Comparison of ENCODE assay signal across 22 mouse cellular contexts in genomic region chr7:66630154-66630800, GRCm38 (mm10). TPM values are rescaled to one million over a fixed set of nuclear protein-coding genes. Genes with fewer than 3 reads are reported as not detected.
DNase-seq lines count a peak whose midpoint lies in the region; ATAC-seq and TF ChIP-seq lines count a peak whose summit lies in the region.
"Had no signal": no experiment of that assay in that cellular context is flagged by ENCODE, and none has a peak within 500 bp of the region (broad histone marks: within the 10 kb centered on the region; RNA-seq: fewer than 3 reads in every experiment).

No protein-coding gene starts in this region.

- no peak for ATAC-seq in forebrain, postnatal 0 days
- ATAC-seq in embryonic facial prominence, embryonic 12.5 days (ENCODE audit: insufficient number of reproducible peaks, insufficient read depth, low FRiP score, low TSS enrichment): peak; percentile 47; the same call in 1 of the 2 replicates
- ATAC-seq: intestine, postnatal 0 days had no signal

- H3K27me3 ChIP-seq in forebrain, embryonic 10.5 days (ENCODE audit: poor library complexity, severe bottlenecking): peaks cover 61% of the 10 kb centered on the region
- H3K27me3 ChIP-seq in forebrain, postnatal 0 days (ENCODE audit: insufficient read depth, low read length): no peaks in the 10 kb centered on the region
- H3K27me3 ChIP-seq in embryonic facial prominence, embryonic 12.5 days: no peaks in the 10 kb centered on the region
- H3K27me3 ChIP-seq: hindbrain, embryonic 12.5 days; liver, embryonic 15.5 days; lung, embryonic 15.5 days; neural tube, embryonic 15.5 days had no signal

- peak overlapping the region; percentile 26 for H3K4me3 ChIP-seq in forebrain, embryonic 10.5 days
- no peak overlapping the region for H3K4me3 ChIP-seq in forebrain, postnatal 0 days (ENCODE audit: low read depth, low read length)
- H3K4me3 ChIP-seq in embryonic facial prominence, embryonic 12.5 days: no peak overlapping the region
- H3K4me3 ChIP-seq: hindbrain, embryonic 12.5 days; limb, embryonic 10.5 days; liver, embryonic 15.5 days; lung, embryonic 15.5 days; neural tube, embryonic 15.5 days had no signal

- peaks cover 16% of the 10 kb centered on the region; the same call in 1 of the 2 replicates for H3K9me3 ChIP-seq in forebrain, embryonic 10.5 days
- H3K9me3 ChIP-seq in forebrain, postnatal 0 days (ENCODE audit: low read length): no peaks in the 10 kb centered on the region
- no peaks in the 10 kb centered on the region for H3K9me3 ChIP-seq in embryonic facial prominence, embryonic 12.5 days
- H3K9me3 ChIP-seq: limb, embryonic 10.5 days; liver, embryonic 15.5 days; lung, embryonic 15.5 days; neural tube, embryonic 15.5 days had no signal

- H3K4me1 ChIP-seq in forebrain, embryonic 10.5 days: peaks cover 27% of the 10 kb centered on the region
- no peaks in the 10 kb centered on the region for H3K4me1 ChIP-seq in forebrain, postnatal 0 days (ENCODE audit: insufficient read depth)
- H3K4me1 ChIP-seq in embryonic facial prominence, embryonic 12.5 days: no peaks in the 10 kb centered on the region
- H3K4me1 ChIP-seq: hindbrain, embryonic 12.5 days; liver, embryonic 15.5 days; lung, embryonic 15.5 days had no signal

- H3K27ac ChIP-seq in forebrain, embryonic 10.5 days: peak overlapping the region; percentile 64
- no peak overlapping the region for H3K27ac ChIP-seq in forebrain, postnatal 0 days (ENCODE audit: low read depth, low read length)
- H3K27ac ChIP-seq in embryonic facial prominence, embryonic 12.5 days: no peak overlapping the region
- H3K27ac ChIP-seq: hindbrain, embryonic 12.5 days; kidney, postnatal 0 days; limb, embryonic 10.5 days; liver, embryonic 15.5 days; lung, embryonic 15.5 days; neural tube, embryonic 15.5 days had no signal

- H3K9ac ChIP-seq in forebrain, postnatal 0 days: no peak overlapping the region
- no peak overlapping the region for H3K9ac ChIP-seq in embryonic facial prominence, embryonic 12.5 days
- H3K9ac ChIP-seq: hindbrain, embryonic 12.5 days; liver, embryonic 15.5 days; lung, embryonic 15.5 days; neural tube, embryonic 15.5 days had no signal

- DNase-seq in forebrain, embryonic 10.5 days (ENCODE audit: extremely low spot score, low spot score): peak; percentile 69
- DNase-seq in forebrain, postnatal 0 days: no peak
- DNase-seq in embryo, embryonic 10 days (ENCODE audit: low spot score): peak; percentile 22
- DNase-seq in retina, postnatal 1 day: peak; percentile 68
- DNase-seq in urinary bladder, postnatal 14 days (ENCODE audit: low spot score): no peak
- DNase-seq in kidney, adult 18-20 months: no peak
- DNase-seq: adrenal gland, postnatal 14 days; cerebellum, adult 9-10 months; gastrocnemius, postnatal 36 days; layer of hippocampus, adult 9-11 months; liver; lung, postnatal 4 days; right cerebral cortex, postnatal 25 days; thymus, postnatal 14 days had no signal

- no peak for TF ChIP-seq CTCF in forebrain, postnatal 0 days (IDR thresholded peaks at IDR 0.05; ENCODE audit: low read depth)

- no peak overlapping the region for H3K4me2 ChIP-seq in forebrain, postnatal 0 days (ENCODE audit: low read depth)
- no peak overlapping the region for H3K4me2 ChIP-seq in embryonic facial prominence, embryonic 12.5 days (replicated peaks)
- H3K4me2 ChIP-seq: hindbrain, embryonic 12.5 days; liver, embryonic 15.5 days; lung, embryonic 15.5 days; neural tube, embryonic 15.5 days had no signal

- no peaks in the 10 kb centered on the region for H3K36me3 ChIP-seq in forebrain, embryonic 10.5 days (replicated peaks)
- no peaks in the 10 kb centered on the region for H3K36me3 ChIP-seq in forebrain, postnatal 0 days (ENCODE audit: insufficient read depth)
- no peaks in the 10 kb centered on the region for H3K36me3 ChIP-seq in embryonic facial prominence, embryonic 12.5 days
- H3K36me3 ChIP-seq: hindbrain, embryonic 12.5 days; limb, embryonic 10.5 days; liver, embryonic 15.5 days; lung, embryonic 15.5 days; neural tube, embryonic 15.5 days had no signal

- 16% methylated on average over 15 of the region's 15 CpGs for WGBS in forebrain, embryonic 10.5 days
- 13% methylated on average over 15 of the region's 15 CpGs for WGBS in forebrain, postnatal 0 days
- WGBS in embryonic facial prominence, embryonic 12.5 days: 47% methylated on average over 15 of the region's 15 CpGs

RNA-seq across cellular contexts. Expression of gene Asb7, which starts 59.1 kb away (rescaled TPM):
- polyA plus RNA-seq in forebrain, embryonic 10.5 days (2016; fragmentation: Nextera tagmentation; extraction: Ambion mirVana): 14.6 and 15.6 TPM in 2 replicates
- total RNA-seq in forebrain, postnatal 0 days (2014; rRNA removed): 19.1 and 29.9 TPM in 2 replicates
- 10.2 and 12.3 TPM in 2 replicates for polyA plus RNA-seq in forebrain, postnatal 0 days (2015; fragmentation: Nextera tagmentation; extraction: Ambion mirVana)
- polyA plus RNA-seq in embryonic facial prominence, embryonic 12.5 days (2016; fragmentation: Nextera tagmentation; extraction: Ambion mirVana): 18.7 and 18.8 TPM in 2 replicates

RNA-seq across cellular contexts. Expression of gene Lins1, which starts 59.4 kb away (rescaled TPM):
- polyA plus RNA-seq in forebrain, embryonic 10.5 days (2016; fragmentation: Nextera tagmentation; extraction: Ambion mirVana): 22.9 and 24.6 TPM in 2 replicates
- total RNA-seq in forebrain, postnatal 0 days (2014; rRNA removed): 24.9 and 33.7 TPM in 2 replicates
- polyA plus RNA-seq in forebrain, postnatal 0 days (2015; fragmentation: Nextera tagmentation; extraction: Ambion mirVana): 20.1 and 21.9 TPM in 2 replicates
- 26.9 and 27.8 TPM in 2 replicates for polyA plus RNA-seq in embryonic facial prominence, embryonic 12.5 days (2016; fragmentation: Nextera tagmentation; extraction: Ambion mirVana)

Comparison
In these comparisons a context has a peak if more than half of its experiments do, and no peak if none do; other contexts are left out.
1. DNase-seq: peak in forebrain, embryonic 10.5 days (single experiment), embryo, embryonic 10 days (single experiment) and retina, postnatal 1 day (single experiment); none in forebrain, postnatal 0 days (single experiment), urinary bladder, postnatal 14 days (single experiment) and kidney, adult 18-20 months (single experiment).